Comparison of ENCODE assay signal across 20 mouse cellular contexts in the genomic region with DNA sequence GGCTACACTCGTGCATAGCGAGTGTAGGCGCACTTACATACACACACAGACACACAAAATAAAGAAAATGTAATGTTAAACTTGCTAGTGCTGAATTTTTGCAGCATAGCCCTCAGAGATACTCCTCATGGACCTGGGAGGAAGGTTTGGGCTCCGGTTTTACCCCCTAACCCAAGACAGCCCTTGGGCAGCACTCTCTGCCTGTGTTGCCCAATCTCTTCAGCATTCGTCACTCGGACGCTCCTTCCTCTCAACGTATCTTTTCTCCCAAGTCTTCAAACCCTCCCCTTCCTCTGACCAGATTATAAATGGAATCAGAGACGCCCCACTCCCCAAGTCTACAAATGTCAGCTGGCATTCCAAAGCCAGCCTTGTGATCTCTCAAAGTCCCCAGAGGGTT. TPM values are rescaled to one million over a fixed set of nuclear protein-coding genes. Genes with fewer than 3 reads are reported as not detected.
"Had no signal": no experiment of that assay in that cellular context is flagged by ENCODE, and none has a peak within 500 bp of the region (broad histone marks: within the 10 kb centered on the region; RNA-seq: fewer than 3 reads in every experiment).

No protein-coding gene starts in this region.

- H3K36me3 ChIP-seq: neural tube, embryonic 13.5 days; neural tube, embryonic 15.5 days; stomach, embryonic 15.5 days had no signal

- H3K4me2 ChIP-seq: neural tube, embryonic 13.5 days; neural tube, embryonic 15.5 days; stomach, embryonic 15.5 days had no signal

- H3K27ac ChIP-seq: neural tube, embryonic 13.5 days; neural tube, embryonic 15.5 days; stomach, embryonic 15.5 days; stomach, postnatal 0 days had no signal

- H3K27me3 ChIP-seq: neural tube, embryonic 15.5 days; stomach, embryonic 15.5 days had no signal

- DNase-seq: retina, postnatal 1 day; right cerebral cortex, adult 18-20 months; right cerebral cortex, postnatal 14 days; right cerebral cortex, postnatal 25 days; right cerebral cortex, postnatal 4 days; spleen, adult 18-20 months; thymus, adult 18-20 months; thymus, adult 2 months; thymus, postnatal 14 days; thymus, postnatal 25 days; thymus, postnatal 36 days; thymus, postnatal 4 days had no signal

- H3K9ac ChIP-seq: neural tube, embryonic 13.5 days; neural tube, embryonic 15.5 days; stomach, embryonic 15.5 days had no signal

- H3K4me3 ChIP-seq: neural tube, embryonic 13.5 days; neural tube, embryonic 15.5 days; stomach, embryonic 15.5 days had no signal

- H3K9me3 ChIP-seq: neural tube, embryonic 13.5 days; neural tube, embryonic 15.5 days; stomach, embryonic 15.5 days had no signal

RNA-seq across cellular contexts. Expression of gene 4933424G06Rik, which starts 33.1 kb away (rescaled TPM):
- total RNA-seq: neutrophil, adult 5-6 weeks had no signal
- polyA plus RNA-seq: small intestine, adult 2 months; spleen, adult 2 months; stomach, embryonic 14.5 days; thymus, adult 2 months had no signal
